Mouse (Mus musculus) E14TG2a.4 (cell line): ENCODE results near the gene Gpc6.

Source experiments
- CTCF ChIP-seq: conservative IDR thresholded peaks from 2 replicates; pipeline ENCODE4 v1.5.1; 2014; ENCODE audit warnings: low read length
- NANOG ChIP-seq: IDR thresholded peaks from 2 replicates; pipeline ENCODE4 v1.6.1; 2014; ENCODE audit warnings: borderline replicate concordance, low read length, mixed read lengths

GRCm38 (mm10) chr14:117773373-117773772 is 848.3 kb downstream of the Gpc6 start:
- no peak for TF ChIP-seq CTCF
- TF ChIP-seq NANOG = no peak
